In genomic region chr19:38015180-38015872, GRCm38 (mm10) we compare ENCODE assay signal across 8 mouse cellular contexts. TPM values are rescaled to one million over a fixed set of nuclear protein-coding genes. Genes with fewer than 3 reads are reported as not detected.
A peak's percentile ranks its signal among the peaks of the same experiment; 100 is the strongest.
DNase-seq lines count a peak whose midpoint lies in the region; ATAC-seq and TF ChIP-seq lines count a peak whose summit lies in the region.

No protein-coding gene starts in this region.

- no peak for TF ChIP-seq CTCF in brain, embryonic 14.5 days (IDR thresholded peaks at IDR 0.05; ENCODE audit: borderline replicate concordance, extremely low read depth, insufficient read depth, insufficient read length)

- H3K36me3 ChIP-seq in hindbrain, embryonic 14.5 days (replicated peaks; ENCODE audit: control insufficient read depth, insufficient read depth), result no peaks in the 10 kb centered on the region

- TF ChIP-seq POLR2A in brain, embryonic 14.5 days (IDR thresholded peaks at IDR 0.05; ENCODE audit: borderline replicate concordance, extremely low read depth, insufficient read depth, insufficient read length, poor library complexity, severe bottlenecking), result no peak

- no peaks in the 10 kb centered on the region for H3K4me1 ChIP-seq in hindbrain, embryonic 14.5 days (replicated peaks; ENCODE audit: control insufficient read depth, insufficient read depth, low read length)

- ATAC-seq in hindbrain, embryonic 14.5 days (ENCODE audit: low FRiP score), result peak; percentile 83; the same call in 1 of the 2 replicates

- H3K4me3 ChIP-seq in hindbrain, embryonic 14.5 days (replicated peaks; ENCODE audit: low read length), result no peak overlapping the region

- peak; percentile 51 for DNase-seq in 416B (ENCODE audit: low read depth)
- peak; percentile 86 for DNase-seq in brain, embryonic 14.5 days (ENCODE audit: low read depth)
- peak; percentile 23 to 30 for DNase-seq in frontal cortex, postnatal 25 days (ENCODE audit: low spot score in 2 of 2)
- peak; percentile 50 for DNase-seq in hindbrain, embryonic 14.5 days (ENCODE audit: low spot score)
- DNase-seq in layer of hippocampus, postnatal 14 days (ENCODE audit: low spot score in 2 of 2), result peak; percentile 67 to 89
- DNase-seq in lung, postnatal 25 days (ENCODE audit: low spot score), result peak; percentile 95
- DNase-seq in right cerebral cortex, postnatal 10 days (ENCODE audit: low spot score in 2 of 2), result peak; percentile 77 to 90
- DNase-seq in thymus, postnatal 4 days, result no peak

- H3K9me3 ChIP-seq in hindbrain, embryonic 14.5 days (ENCODE audit: control insufficient read depth, low read length), result no peaks in the 10 kb centered on the region

- H3K27ac ChIP-seq in hindbrain, embryonic 14.5 days, result no peak overlapping the region

- H3K9ac ChIP-seq in hindbrain, embryonic 14.5 days, result no peak overlapping the region

- no peak overlapping the region for H3K4me2 ChIP-seq in hindbrain, embryonic 14.5 days (replicated peaks)

- no peaks in the 10 kb centered on the region for H3K27me3 ChIP-seq in hindbrain, embryonic 14.5 days (ENCODE audit: control insufficient read depth, insufficient read depth, low read length)

- 4% methylated on average over 1 of the region's 1 CpGs for WGBS in hindbrain, embryonic 14.5 days

RNA-seq across cellular contexts. Expression of gene Myof, which starts 28.1 kb away (rescaled TPM):
- 3.4 and 4.6 TPM in 2 replicates for polyA plus RNA-seq in brain, embryonic 14.5 days (2012; rRNA removed)
- 2.0 and 3.2 TPM in 2 replicates for polyA plus RNA-seq in hindbrain, embryonic 14.5 days (2014; fragmentation: Nextera tagmentation; extraction: Ambion mirVana)
- total RNA-seq in layer of hippocampus, postnatal 14 days (2021), result 1 to 10 TPM; 5.6 to 7.9 TPM

RNA-seq across cellular contexts. Expression of gene Cep55, which starts 39.5 kb away (rescaled TPM):
- polyA plus RNA-seq in brain, embryonic 14.5 days (2012; rRNA removed), result 9.3 and 15.9 TPM in 2 replicates
- polyA plus RNA-seq in hindbrain, embryonic 14.5 days (2014; fragmentation: Nextera tagmentation; extraction: Ambion mirVana), result 4.6 and 6.8 TPM in 2 replicates
- 1 to 10 TPM in 1 of 2 experiments, under 1 TPM in 1; 0.45 to 1.3 TPM for total RNA-seq in layer of hippocampus, postnatal 14 days (2021)
